Mouse (Mus musculus) kidney, adult 2 months (tissue): Measurements from ENCODE around the gene Actr8. TPM values are rescaled to one million over a fixed set of nuclear protein-coding genes. Genes with fewer than 3 reads are reported as not detected.

Experiments used
- DNase-seq: peaks from one replicate; pipeline ENCODE4 v3.0.0; 2021
- H3K27ac ChIP-seq: fragments of 200-500 bp; 2 replicates; pipeline ENCODE4 v1.5.1; 2012; ENCODE audit warnings: low read depth, low read length, control low read depth, inconsistent platforms; ENCODE audit not compliant: insufficient read depth
- H3K27me3 ChIP-seq: fragments of 200-500 bp; replicated peaks from 2 replicates; pipeline ENCODE4 v1.6.1; 2012; ENCODE audit warnings: mild to moderate bottlenecking, moderate library complexity, low read length, inconsistent platforms; ENCODE audit not compliant: control insufficient read depth, insufficient read depth
- H3K36me3 ChIP-seq: fragments of 200-500 bp; 2 replicates; pipeline ENCODE4 v1.6.1; 2012; ENCODE audit warnings: mild to moderate bottlenecking, moderate library complexity, low read length, inconsistent platforms; ENCODE audit not compliant: control insufficient read depth, insufficient read depth
- H3K4me1 ChIP-seq: fragments of 200-500 bp; 2 replicates; pipeline ENCODE4 v1.6.1; 2011; ENCODE audit warnings: low read length; ENCODE audit not compliant: control insufficient read depth, insufficient read depth
- H3K4me3 ChIP-seq: fragments of 200-500 bp; 2 replicates; pipeline ENCODE4 v1.5.1; 2011; ENCODE audit warnings: mild to moderate bottlenecking, low read depth, low read length, control low read depth; ENCODE audit not compliant: insufficient read depth
- CTCF ChIP-seq: fragments of 200-500 bp; conservative IDR thresholded peaks from 2 replicates; pipeline ENCODE4 v1.5.1; 2011; ENCODE audit warnings: low read depth, mild to moderate bottlenecking, control low read depth, low read length, moderate library complexity, mixed read lengths; ENCODE audit not compliant: insufficient read depth, insufficient read length
- POLR2A ChIP-seq: fragments of 200-500 bp; IDR thresholded peaks from one replicate; pipeline ENCODE4 v1.6.1; 2011; ENCODE audit warnings: low read depth, low read length, control low read depth
- WGBS: fragments of 180-500 bp; shearing (Covaris S2); methylation state at CpG from one replicate; pipeline ENCODE4 v1.1.7; 2018; 5-methylcytosine and 5-hydroxymethylcytosine counted together
- polyA plus RNA-seq: library from polyadenylated mRNA; depleted of rRNA; stranded (reverse); fragments of >200 nt; gene quantifications from 2 replicates; pipeline ENCODE4 v1.2.3, GENCODE M21; 2012; rRNA removed

The Actr8 gene
- 20.1 and 22.2 TPM in 2 replicates for polyA plus RNA-seq

DNA sequence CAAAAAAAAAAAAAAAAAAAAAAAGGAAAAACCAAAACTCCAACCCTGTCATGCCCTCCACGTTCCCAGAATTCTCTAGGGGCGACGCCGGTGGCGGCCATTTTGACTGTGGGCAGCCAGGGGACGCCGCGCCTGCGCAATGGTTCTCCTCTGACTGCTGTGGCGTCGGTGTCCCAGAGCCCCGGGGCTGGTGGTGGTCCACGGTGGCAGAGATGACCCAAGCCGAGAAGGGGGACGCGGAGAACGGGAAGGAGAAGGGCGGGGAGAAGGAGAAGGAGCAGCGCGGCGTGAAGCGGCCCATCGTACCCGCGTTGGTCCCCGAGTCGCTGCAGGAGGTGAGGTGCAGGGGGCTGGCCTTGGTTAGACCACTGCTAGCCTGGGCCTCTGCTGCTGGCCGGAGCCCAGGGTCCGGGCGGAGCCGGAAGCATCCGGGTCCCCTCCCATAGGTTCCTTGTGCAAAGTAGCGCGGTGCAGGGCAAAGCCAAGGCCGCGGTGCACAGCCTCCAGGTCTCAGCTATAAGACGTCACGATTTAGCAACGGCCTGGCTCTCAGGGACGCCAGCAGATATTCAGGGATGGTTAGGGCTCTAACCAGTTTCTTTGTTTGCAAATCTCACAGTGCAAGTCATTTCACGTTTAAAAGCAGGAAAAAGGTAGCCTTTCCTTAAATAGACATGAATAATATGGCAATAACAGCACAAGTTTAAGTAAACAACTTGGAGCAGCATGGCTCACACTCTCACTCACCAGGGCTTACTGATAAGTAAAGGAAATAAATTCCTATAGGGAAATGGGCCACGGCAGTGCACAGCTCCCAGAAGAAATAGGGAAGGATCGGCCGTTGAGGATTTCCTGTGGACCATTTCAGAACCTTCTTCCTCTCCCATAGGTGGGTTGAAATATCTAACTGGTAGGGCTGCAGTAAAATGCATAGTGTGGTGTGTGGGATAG is at the start of gene Actr8:
Actr8 (plus strand) TSS at position 84 of the 951 bp plus-strand sequence.
- Histone ChIP-seq H3K4me3 (peak within 1 kb of the TSS; percentile 99), H3K27me3 (no peaks in the 10 kb centered on the region), H3K4me1 (peaks cover 2% of the 10 kb centered on the region; the same call in 1 of the 2 replicates), H3K36me3 (peaks cover 2% of the 10 kb centered on the region; the same call in 1 of the 2 replicates), H3K27ac (peak within 1 kb of the TSS; percentile 99)
- DNase-seq = peak; percentile 96
- WGBS = under 1% methylated on average over 44 of the region's 44 CpGs
- TF ChIP-seq POLR2A = peak; percentile 36
- TF ChIP-seq CTCF = no peak

DNA sequence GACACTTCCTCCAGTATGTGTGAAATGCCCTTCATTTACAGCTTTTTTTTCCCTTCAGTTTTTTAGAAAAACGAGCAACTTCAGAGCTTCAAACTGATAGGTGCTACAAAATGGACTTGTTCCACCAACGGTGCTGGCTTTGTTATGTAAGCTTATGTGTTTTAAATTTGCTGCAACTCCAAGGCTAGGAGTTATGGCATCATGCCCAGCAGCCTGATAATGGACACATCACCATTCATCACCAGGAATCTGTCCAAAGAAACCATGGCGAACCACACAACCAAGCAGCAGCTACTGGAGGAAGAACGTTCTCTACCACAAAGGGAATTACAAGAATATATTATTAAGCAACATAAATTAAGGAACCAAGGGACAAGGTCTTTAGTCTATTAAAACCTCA is 49.2 kb upstream of the Actr8 start:
- 76% methylated on average over 4 of the region's 4 CpGs for WGBS
- Histone ChIP-seq H3K4me3 (no peak overlapping the region), H3K27ac (no peak overlapping the region), H3K36me3 (no peaks in the 10 kb centered on the region), H3K4me1 (no peaks in the 10 kb centered on the region), H3K27me3 (no peaks in the 10 kb centered on the region)
- no peak for DNase-seq
- no peak for TF ChIP-seq CTCF
- no peak for TF ChIP-seq POLR2A

DNA sequence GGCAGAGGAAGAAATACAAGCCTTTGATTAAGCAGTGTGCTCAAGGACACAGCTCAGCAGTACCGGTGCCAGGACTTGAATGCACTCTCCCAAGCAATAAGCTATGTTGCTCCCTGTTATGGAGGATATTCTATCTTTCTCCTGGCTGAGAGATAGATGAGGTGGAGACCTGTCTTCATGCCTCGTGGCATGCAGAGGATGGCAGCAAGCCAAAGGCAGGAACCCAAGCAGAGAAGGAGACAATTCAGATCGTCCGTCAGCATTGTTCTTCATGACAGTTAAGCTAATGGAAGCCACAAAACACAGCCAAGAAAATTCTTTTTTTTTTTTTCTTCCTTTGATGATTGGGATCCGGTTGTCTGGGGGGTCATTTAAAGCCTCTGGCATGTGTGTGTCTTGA is 42.6 kb upstream of the Actr8 start:
- 44% methylated on average over 5 of the region's 5 CpGs for WGBS
- no peak overlapping the region for H3K4me3 ChIP-seq
- H3K27ac ChIP-seq = no peak overlapping the region
- DNase-seq = no peak
- no peaks in the 10 kb centered on the region for H3K27me3 ChIP-seq
- TF ChIP-seq POLR2A (no peak), CTCF (no peak)
- no peaks in the 10 kb centered on the region for H3K36me3 ChIP-seq
- H3K4me1 ChIP-seq = no peaks in the 10 kb centered on the region

DNA sequence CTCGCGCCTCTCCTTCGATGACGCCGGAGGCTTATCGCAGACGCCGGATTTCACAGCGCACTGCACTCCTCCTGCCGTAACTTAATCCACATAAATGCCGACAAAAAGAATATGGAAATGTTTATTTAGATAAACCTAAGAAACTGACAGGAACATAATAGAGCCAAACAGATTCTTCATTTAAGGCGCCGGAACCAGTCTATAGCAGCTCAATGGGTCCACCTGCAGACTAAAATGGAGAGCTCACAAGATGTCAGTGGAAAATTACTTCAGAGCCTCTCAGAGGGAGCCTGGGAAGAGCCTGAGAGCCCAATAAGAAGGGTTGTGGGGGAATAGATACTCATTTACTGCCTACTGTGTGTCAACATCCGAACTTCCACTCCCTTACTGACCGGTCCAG is 40.7 kb upstream of the Actr8 start:
- DNase-seq = no peak

DNA sequence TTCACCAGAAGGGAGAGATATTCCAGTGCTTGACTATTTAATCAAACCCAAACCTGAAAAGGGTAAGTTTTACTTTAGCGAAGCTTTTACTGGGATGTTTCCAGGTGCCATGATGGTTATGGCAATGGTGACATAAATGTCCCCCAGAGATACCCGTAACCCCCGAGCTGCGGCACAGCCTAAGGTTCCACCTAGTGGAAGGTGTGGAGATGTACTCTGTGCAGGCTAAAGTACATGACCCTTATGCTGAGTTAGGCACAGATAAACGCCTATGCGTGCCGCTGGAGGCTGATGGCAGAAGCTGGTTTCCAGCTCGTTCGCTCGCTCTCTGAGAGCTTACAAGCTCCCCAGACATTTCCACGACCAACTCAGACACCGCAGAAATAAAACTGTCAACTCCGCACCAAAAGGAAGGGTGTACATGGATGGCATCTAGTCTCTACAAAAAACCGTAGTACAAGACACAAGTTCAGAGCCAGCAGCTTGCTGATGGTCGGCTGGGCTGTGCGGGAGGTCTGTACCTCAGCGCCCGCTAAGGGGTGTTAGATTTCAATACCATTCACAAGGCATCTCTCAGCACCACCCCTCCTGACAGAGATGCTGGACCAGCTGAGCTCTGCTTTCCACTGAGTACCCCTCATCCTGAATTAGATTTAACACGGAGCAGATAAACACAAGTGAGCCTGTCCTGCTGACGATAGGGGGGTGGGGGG is 38.4 kb upstream of the Actr8 start:
- Histone ChIP-seq H3K36me3 (no peaks in the 10 kb centered on the region), H3K4me1 (no peaks in the 10 kb centered on the region), H3K27ac (no peak overlapping the region), H3K4me3 (no peak overlapping the region), H3K27me3 (no peaks in the 10 kb centered on the region)
- 52% methylated on average over 20 of the region's 20 CpGs for WGBS
- TF ChIP-seq CTCF (no peak; the same call in 1 of the 2 replicates), POLR2A (no peak)
- DNase-seq = no peak

More for the DNA sequence above, 40.7 kb upstream of the Actr8 start:
- H3K4me3 ChIP-seq = no peak overlapping the region
- H3K27ac ChIP-seq = no peak overlapping the region
- 76% methylated on average over 15 of the region's 15 CpGs for WGBS
- H3K36me3 ChIP-seq = no peaks in the 10 kb centered on the region
- TF ChIP-seq POLR2A (no peak), CTCF (no peak)
- H3K4me1 ChIP-seq = no peaks in the 10 kb centered on the region
- H3K27me3 ChIP-seq = no peaks in the 10 kb centered on the region

DNA sequence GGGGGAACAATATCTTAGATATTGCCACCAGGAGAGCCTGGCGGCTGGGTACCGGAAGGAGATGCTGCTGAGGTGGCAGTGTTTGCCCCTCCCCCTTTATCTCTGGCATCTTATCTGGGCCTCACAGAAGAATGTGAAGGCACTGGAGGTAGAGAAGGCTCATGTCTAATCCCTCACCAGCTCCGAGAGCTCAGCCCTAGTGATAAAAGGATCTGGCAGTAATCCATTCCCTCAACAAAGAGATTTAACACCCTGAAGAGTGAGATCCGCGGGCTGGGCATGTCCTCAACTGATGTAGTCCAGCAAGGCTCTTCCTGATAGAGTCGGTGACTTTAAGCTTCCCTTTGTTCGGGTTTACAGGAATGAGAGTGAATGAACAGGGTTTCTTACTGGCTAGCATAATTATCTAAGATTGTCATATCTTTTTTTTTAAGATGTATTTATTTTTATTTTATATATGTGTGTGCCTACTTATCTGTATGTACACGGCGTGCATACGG is 37.8 kb upstream of the Actr8 start:
- WGBS = 42% methylated on average over 10 of the region's 10 CpGs
- no peaks in the 10 kb centered on the region for H3K27me3 ChIP-seq
- DNase-seq = no peak

More for the DNA sequence above, 37.8 kb upstream of the Actr8 start:
- Histone ChIP-seq H3K36me3 (no peaks in the 10 kb centered on the region), H3K27ac (no peak overlapping the region), H3K4me3 (no peak overlapping the region), H3K4me1 (no peaks in the 10 kb centered on the region)
- no peak for TF ChIP-seq CTCF
- no peak for TF ChIP-seq POLR2A
